Mouse (Mus musculus) lung, adult 2 months (tissue): ENCODE results near the gene Car11.

ENCODE experiments used
- CTCF ChIP-seq: fragments of 200-500 bp; IDR thresholded peaks from 2 replicates; pipeline ENCODE4 v1.5.1; 2011; ENCODE audit warnings: mild to moderate bottlenecking, low read length, control low read depth; ENCODE audit not compliant: insufficient read depth
- POLR2A ChIP-seq: fragments of 200-500 bp; IDR thresholded peaks from 2 replicates; pipeline ENCODE4 v1.6.1; 2011; ENCODE audit warnings: low read depth, mild to moderate bottlenecking, control low read depth, low read length, borderline replicate concordance; ENCODE audit errors: extremely low read depth

DNA sequence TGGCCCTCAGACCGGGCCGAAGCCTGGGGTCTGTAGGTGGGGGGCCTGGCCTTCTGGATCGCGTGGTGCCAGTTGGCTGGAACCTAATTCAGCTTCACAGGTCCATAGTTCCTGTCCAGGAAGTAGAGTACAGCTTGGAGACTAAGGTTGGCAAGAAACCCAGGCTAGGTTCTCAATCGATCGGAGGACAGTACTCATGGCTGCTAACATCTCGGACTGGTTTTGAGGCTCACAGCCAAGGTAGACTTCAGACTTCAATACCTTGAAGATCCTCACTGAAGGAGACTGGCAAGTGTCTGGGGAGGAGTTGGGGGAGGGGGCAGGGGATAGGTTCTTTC lies 21.6 kb downstream of the Car11 start:
- no peak for TF ChIP-seq CTCF
- no peak for TF ChIP-seq POLR2A
